Mouse (Mus musculus): ENCODE measurements around the gene Zfr. TPM values are rescaled to one million over a fixed set of nuclear protein-coding genes. Genes with fewer than 3 reads are reported as not detected.

Zfr gene
- total RNA-seq, 4 experiments from 2014 or later: 59.0 to 80.1 (median 65.6) TPM

Small RNA genes within 50 kb of the gene (microRNA-seq; reads per million reads assigned to microRNA genes)
- gene Mir1898: not detected

Other genes with a start within 250 kb of the Zfr start
- 10 to 100 TPM in 1 of 4 experiments, 1 to 10 TPM in 3; 4.1 to 12.0 (median 6.1) TPM for gene Npr3, start 210.5 kb upstream of the Zfr start, total RNA-seq (2022)
- 100 to 1,000 TPM in 3 of 4 experiments, 10 to 100 TPM in 1; 61.6 to 136 (median 107) TPM for gene Sub1, start 120.8 kb upstream of the Zfr start, total RNA-seq (2022)
- 1 to 10 TPM; 2.7 to 4.6 (median 3.7) TPM for gene Mtmr12, start 87.2 kb downstream of the Zfr start, total RNA-seq (2022)
- gene Golph3, start 203.6 kb downstream of the Zfr start, total RNA-seq (2022): 10 to 100 TPM; 66.2 to 86.7 (median 75.1) TPM
- gene 1810049J17Rik, start 204.1 kb downstream of the Zfr start, total RNA-seq (2022): under 1 TPM in 1 of 4 experiments, not detected in 3; 0.72 TPM